In genomic region chr4:116615237-116615636, GRCm38 (mm10) we compare ENCODE assay signal across 27 mouse cellular contexts.
"Had no signal": no experiment of that assay in that cellular context is flagged by ENCODE, and none has a peak within 500 bp of the region (broad histone marks: within the 10 kb centered on the region; RNA-seq: fewer than 3 reads in every experiment).

No protein-coding gene starts in this region.

- H3K9ac ChIP-seq: embryonic facial prominence, embryonic 12.5 days; embryonic facial prominence, embryonic 13.5 days; embryonic facial prominence, embryonic 15.5 days; forebrain, embryonic 12.5 days; forebrain, embryonic 13.5 days; forebrain, embryonic 15.5 days; forebrain, postnatal 0 days had no signal

- H3K4me3 ChIP-seq: embryonic facial prominence, embryonic 10.5 days; embryonic facial prominence, embryonic 12.5 days; embryonic facial prominence, embryonic 13.5 days; embryonic facial prominence, embryonic 15.5 days; erythroblast, embryonic 14.5 days; forebrain, embryonic 10.5 days; forebrain, embryonic 12.5 days; forebrain, embryonic 13.5 days; forebrain, embryonic 15.5 days; gastrocnemius, adult 2 months; heart, adult 2 months had no signal

- H3K4me2 ChIP-seq: embryonic facial prominence, embryonic 12.5 days; embryonic facial prominence, embryonic 13.5 days; embryonic facial prominence, embryonic 15.5 days; forebrain, embryonic 12.5 days; forebrain, embryonic 13.5 days; forebrain, embryonic 15.5 days had no signal

- H3K4me1 ChIP-seq: embryonic facial prominence, embryonic 10.5 days; embryonic facial prominence, embryonic 12.5 days; embryonic facial prominence, embryonic 13.5 days; embryonic facial prominence, embryonic 15.5 days; forebrain, embryonic 10.5 days; forebrain, embryonic 12.5 days; forebrain, embryonic 13.5 days; forebrain, embryonic 15.5 days had no signal

- ATAC-seq: forebrain, embryonic 13.5 days; forebrain, embryonic 14.5 days; forebrain, embryonic 15.5 days; forebrain, embryonic 16.5 days; forebrain, postnatal 0 days had no signal

- H3K27me3 ChIP-seq: embryonic facial prominence, embryonic 12.5 days; embryonic facial prominence, embryonic 13.5 days; embryonic facial prominence, embryonic 15.5 days; forebrain, embryonic 12.5 days; forebrain, embryonic 13.5 days; forebrain, embryonic 15.5 days had no signal

- DNase-seq: cerebellum, adult 9-10 months; cerebellum, adult 9-11 months; cerebellum, postnatal 10 days; cerebellum, postnatal 14 days; cerebellum, postnatal 25 days; cerebellum, postnatal 36 days; embryo, embryonic 11 days; forebrain, postnatal 0 days; gastrocnemius, adult 2 months; gastrocnemius, postnatal 10 days; gastrocnemius, postnatal 14 days; gastrocnemius, postnatal 25 days; gastrocnemius, postnatal 36 days; heart, adult 11 months; heart, adult 18-20 months; heart, adult 2 months had no signal

- H3K27ac ChIP-seq: embryonic facial prominence, embryonic 10.5 days; embryonic facial prominence, embryonic 12.5 days; embryonic facial prominence, embryonic 13.5 days; embryonic facial prominence, embryonic 15.5 days; forebrain, embryonic 10.5 days; forebrain, embryonic 12.5 days; forebrain, embryonic 13.5 days; forebrain, embryonic 15.5 days; gastrocnemius, adult 2 months; heart, adult 2 months had no signal

- H3K9me3 ChIP-seq: embryonic facial prominence, embryonic 10.5 days; embryonic facial prominence, embryonic 12.5 days; embryonic facial prominence, embryonic 13.5 days; embryonic facial prominence, embryonic 15.5 days; forebrain, embryonic 10.5 days; forebrain, embryonic 12.5 days; forebrain, embryonic 13.5 days; forebrain, embryonic 15.5 days had no signal
